Mouse (Mus musculus): ENCODE measurements around the gene Zfp931.
"Not testable (repeated sequence)": the region's sequence is repeated elsewhere in the genome, so short reads cannot be mapped to it uniquely, and the experiment has no call there.

Zfp931 gene

GRCm38 (mm10) chr2:178078166-178078717 is at the start of gene Zfp931:
Zfp931 (minus strand) TSS chr2:178078476.
- not testable (repeated sequence) for DNase-seq (ENCODE audit: low spot score in 2 of 2)

- DNase-seq (ENCODE audit: low spot score in 2 of 2), result peak; percentile 17 to 29
Observed at GRCm38 (mm10) chr2:178126041-178126820, 48.0 kb upstream of the Zfp931 start.

- DNase-seq (ENCODE audit: low spot score in 2 of 2), result peak; percentile 21 to 27
Observed at GRCm38 (mm10) chr2:178125427-178125826, 47.2 kb upstream of the Zfp931 start.

GRCm38 (mm10) chr2:178123466-178123865 is 45.2 kb upstream of the Zfp931 start:
- peak; percentile 16 to 17 for DNase-seq (ENCODE audit: low spot score in 2 of 2)

GRCm38 (mm10) chr2:178121946-178122665 is 43.8 kb upstream of the Zfp931 start:
- peak in 1 of 2 experiments; percentile 19 for DNase-seq (ENCODE audit: low spot score in 2 of 2)

- DNase-seq (ENCODE audit: low spot score in 2 of 2), result peak in 1 of 2 experiments; percentile 16
Observed at GRCm38 (mm10) chr2:178121375-178121688, 43.1 kb upstream of the Zfp931 start.

- DNase-seq (ENCODE audit: low spot score in 2 of 2), result peak in 1 of 2 experiments; percentile 19
Observed at GRCm38 (mm10) chr2:178120651-178121374, 42.5 kb upstream of the Zfp931 start.

- no peak for DNase-seq (ENCODE audit: low spot score in 2 of 2)
Observed at GRCm38 (mm10) chr2:178120356-178120645, 42.0 kb upstream of the Zfp931 start.

GRCm38 (mm10) chr2:178119561-178120355 is 41.5 kb upstream of the Zfp931 start:
- DNase-seq (ENCODE audit: low spot score in 2 of 2), result peak in 1 of 2 experiments; percentile 31

- DNase-seq (ENCODE audit: low spot score in 2 of 2), result peak in 1 of 2 experiments; percentile 37
Observed at GRCm38 (mm10) chr2:178118801-178119560, 40.7 kb upstream of the Zfp931 start, which contains the start of gene Phactr3. Phactr3 (plus strand) TSS chr2:178118975.

GRCm38 (mm10) chr2:178117946-178118345 is 39.7 kb upstream of the Zfp931 start:
- peak; percentile 79 to 80 for DNase-seq (ENCODE audit: low spot score in 2 of 2)

- peak; percentile 69 to 78 for DNase-seq (ENCODE audit: low spot score in 2 of 2)
Observed at GRCm38 (mm10) chr2:178101957-178102356, 23.7 kb upstream of the Zfp931 start.

- peak; percentile 61 to 73 for DNase-seq (ENCODE audit: low spot score in 2 of 2)
Observed at GRCm38 (mm10) chr2:178098021-178098420, 19.7 kb upstream of the Zfp931 start.

GRCm38 (mm10) chr2:178089586-178089985 is 11.3 kb upstream of the Zfp931 start:
- DNase-seq (ENCODE audit: low spot score in 2 of 2), result no peak

- peak in 1 of 2 experiments; percentile 51 for DNase-seq (ENCODE audit: low spot score in 2 of 2)
Observed at GRCm38 (mm10) chr2:178058195-178058594, 20.1 kb downstream of the Zfp931 start.

GRCm38 (mm10) chr2:178027601-178028000 is 50.7 kb downstream of the Zfp931 start:
- not testable (repeated sequence) for DNase-seq (ENCODE audit: low spot score in 2 of 2)

GRCm38 (mm10) chr2:178023861-178024260 is 54.4 kb downstream of the Zfp931 start:
- DNase-seq (ENCODE audit: low spot score in 2 of 2), result not testable (repeated sequence)

GRCm38 (mm10) chr2:178023011-178023611 is 55.2 kb downstream of the Zfp931 start, which contains the start of gene Zfp971:
Zfp971 (plus strand) TSS chr2:178023284.
- peak; percentile 39 to 72 for DNase-seq (ENCODE audit: low spot score in 2 of 2)

- not testable (repeated sequence) for DNase-seq (ENCODE audit: low spot score in 2 of 2)
Observed at GRCm38 (mm10) chr2:178020773-178021172, 57.5 kb downstream of the Zfp931 start.

- not testable (repeated sequence) for DNase-seq (ENCODE audit: low spot score in 2 of 2)
Observed at GRCm38 (mm10) chr2:178019486-178019885, 58.8 kb downstream of the Zfp931 start.

Measured in right cerebral cortex, postnatal 10 days (tissue).